In the genomic region with DNA sequence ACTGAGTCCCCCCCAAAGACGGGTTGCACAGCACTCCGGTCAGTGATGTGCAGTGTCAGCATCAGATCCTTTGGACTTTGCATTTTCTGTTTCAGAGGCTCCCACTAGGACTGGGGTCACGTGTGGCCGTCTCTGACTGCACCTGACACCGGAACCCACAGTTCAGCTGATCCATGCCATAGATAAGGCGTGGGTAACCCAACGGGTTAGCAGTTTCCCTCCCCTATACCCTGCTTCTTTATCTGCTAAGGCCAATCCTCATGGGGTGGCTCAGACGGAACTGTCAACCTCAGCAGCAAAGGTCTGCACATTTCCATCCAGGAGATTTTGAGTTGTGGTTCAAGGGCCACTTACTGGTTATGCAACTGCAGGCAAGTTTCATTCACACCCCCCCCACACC, we compare ENCODE assay signal across 1 mouse cellular context.
TF ChIP-seq lines count a peak whose summit lies in the region.

No protein-coding gene starts in this region.

TF ChIP-seq in MEL, 35 proteins besides CTCF, POLR2A, EP300 and RAD21:
- TF ChIP-seq MAFK (IDR thresholded peaks at IDR 0.05; ENCODE audit: borderline replicate concordance, low read depth, low read length) (peak; percentile 14; the same call in 1 of the 2 replicates), MYB (IDR thresholded peaks at IDR 0.05; ENCODE audit: low read depth, low read length) (no peak), POLR2AphosphoS2 (IDR thresholded peaks at IDR 0.05; ENCODE audit: low read length) (no peak), ETS1 (IDR thresholded peaks at IDR 0.05; ENCODE audit: low read depth, low read length) (peak; percentile 75), USF1 (IDR thresholded peaks at IDR 0.05; ENCODE audit: low read depth, low read length) (peak; percentile 90), SIN3A (IDR thresholded peaks at IDR 0.05; ENCODE audit: low read length) (peak; percentile 38), KAT2A (conservative IDR thresholded peaks at IDR 0.05; ENCODE audit: low read depth, low read length) (no peak), USF2 (IDR thresholded peaks at IDR 0.05; ENCODE audit: borderline replicate concordance in 1 of 2, insufficient read depth in 1 of 2, low read depth in 1 of 2, low read length in 2 of 2) (0 out of 4 replicates have a peak, but pooled peaks of 1 of the 2 experiments have one; percentile 44), JUND (IDR thresholded peaks at IDR 0.05; ENCODE audit: low read depth, low read length) (no peak), MAX (IDR thresholded peaks at IDR 0.05; ENCODE audit: low read length) (0 out of 2 replicates have a peak, but pooled peaks have one; percentile 38), TCF12 (IDR thresholded peaks at IDR 0.05; ENCODE audit: low read depth, low read length) (0 out of 2 replicates have a peak, but pooled peaks have one; percentile 18), GATA1 (IDR thresholded peaks at IDR 0.05; ENCODE audit: low read depth, low read length) (peak; percentile 78), BHLHE40 (IDR thresholded peaks at IDR 0.05; ENCODE audit: borderline replicate concordance, low read depth, low read length) (peak; percentile 88), MXI1 (IDR thresholded peaks at IDR 0.05; ENCODE audit: low read depth, low read length) (0 out of 2 replicates have a peak, but pooled peaks have one; percentile 31), RCOR1 (IDR thresholded peaks at IDR 0.05; ENCODE audit: low read depth, low read length) (no peak)
